Mouse (Mus musculus) limb, embryonic 11.5 days (tissue): ENCODE measurements around the gene Tmem248. TPM values are rescaled to one million over a fixed set of nuclear protein-coding genes. Genes with fewer than 3 reads are reported as not detected.
"Not testable (repeated sequence)": the region's sequence is repeated elsewhere in the genome, so short reads cannot be mapped to it uniquely, and the experiment has no call there.

Experiments
- ATAC-seq: fragments of 200-750 bp; cut with Nextera tagmentation; 2 replicates; pipeline ENCODE4 v1.8.0; 2017; ENCODE audit warnings: low read depth; ENCODE audit not compliant: insufficient number of reproducible peaks, low FRiP score, low TSS enrichment
- DNase-seq: peaks from one replicate; pipeline ENCODE4 v3.0.0-alpha.2; 2015; ENCODE audit warnings: low spot score
- H3K27ac ChIP-seq: fragments of 300-500 bp; sonication (generic); replicated peaks from 2 replicates; pipeline ENCODE4 v1.5.1; 2014; ENCODE audit warnings: low read depth, mild to moderate bottlenecking, low read length
- H3K27me3 ChIP-seq: fragments of 300-500 bp; sonication (generic); 2 replicates; pipeline ENCODE4 v1.6.1; 2014; ENCODE audit warnings: mild to moderate bottlenecking, low read length, mixed read lengths; ENCODE audit not compliant: control insufficient read depth, insufficient read depth
- H3K36me3 ChIP-seq: fragments of 300-500 bp; sonication (generic); 2 replicates; pipeline ENCODE4 v1.6.1; 2014; ENCODE audit warnings: mild to moderate bottlenecking, low read length, moderate library complexity, mixed read lengths; ENCODE audit not compliant: control insufficient read depth, insufficient read depth
- H3K4me1 ChIP-seq: fragments of 300-500 bp; sonication (generic); 2 replicates; pipeline ENCODE4 v1.6.1; 2014; ENCODE audit warnings: low read length, mixed read lengths; ENCODE audit not compliant: control insufficient read depth, insufficient read depth
- H3K4me2 ChIP-seq: fragments of 300-500 bp; sonication (generic); 2 replicates; pipeline ENCODE4 v1.6.1; 2014; ENCODE audit warnings: low read depth, mild to moderate bottlenecking, moderate library complexity; ENCODE audit not compliant: severe bottlenecking
- H3K4me3 ChIP-seq: fragments of 300-500 bp; sonication (generic); 2 replicates; pipeline ENCODE4 v1.5.1; 2014; ENCODE audit warnings: low read depth, low read length
- H3K9ac ChIP-seq: fragments of 300-500 bp; sonication (generic); 2 replicates; pipeline ENCODE4 v1.6.1; 2014; ENCODE audit warnings: mild to moderate bottlenecking, low read length
- H3K9me3 ChIP-seq: fragments of 300-500 bp; sonication (generic); 2 replicates; pipeline ENCODE4 v1.6.1; 2016; ENCODE audit warnings: low read length; ENCODE audit not compliant: control insufficient read depth
- WGBS: fragments of 180-500 bp; shearing (Covaris S2); extraction: QIAGEN DNeasy Blood & Tissue Kit; methylation state at CpG from one replicate; pipeline ENCODE4 v1.1.7; 2014; 5-methylcytosine and 5-hydroxymethylcytosine counted together
- polyA plus RNA-seq: library from polyadenylated mRNA; unstranded; fragments of >200 nt; fragmentation: Nextera tagmentation; extraction: Ambion mirVana; gene quantifications from 2 replicates; pipeline ENCODE4 v1.2.1, GENCODE M21; 2014

The Tmem248 gene
- polyA plus RNA-seq, 1 experiment from 2014 or later: 36.0 TPM

- H3K36me3 ChIP-seq, DNase-seq, ATAC-seq, H3K9me3 ChIP-seq, H3K27me3 ChIP-seq, H3K4me1 ChIP-seq: not testable (repeated sequence)
- Histone ChIP-seq H3K4me3 (peak overlapping the region; percentile 60), H3K9ac (0 out of 2 replicates have a peak overlapping the region, but pooled peaks have one; percentile 17), H3K4me2 (peak overlapping the region; percentile 63), H3K27ac (0 out of 2 replicates have a peak overlapping the region, but pooled peaks have one; percentile 15)
- WGBS: 29% methylated on average over 20 of the region's 20 CpGs
Observed at GRCm38 (mm10) chr5:130255799-130256525, 39.1 kb downstream of the Tmem248 start.

- Histone ChIP-seq H3K9me3 (no peaks in the 10 kb centered on the region), H3K27me3 (no peaks in the 10 kb centered on the region), H3K4me2 (peak overlapping the region; percentile 72), H3K36me3 (peaks cover 2% of the 10 kb centered on the region; the same call in 1 of the 2 replicates), H3K27ac (peak overlapping the region; percentile 15; the same call in 1 of the 2 replicates), H3K9ac (peak overlapping the region; percentile 55), H3K4me1 (no peaks in the 10 kb centered on the region), H3K4me3 (peak overlapping the region; percentile 46)
- WGBS: under 1% methylated on average over 25 of the region's 25 CpGs
- ATAC-seq (peak; percentile 95), DNase-seq (peak; percentile 91)
Observed at GRCm38 (mm10) chr5:130256678-130257271, 39.9 kb downstream of the Tmem248 start.

- H3K27me3 ChIP-seq: no peaks in the 10 kb centered on the region
- no peaks in the 10 kb centered on the region for H3K36me3 ChIP-seq
- H3K4me3 ChIP-seq: peak overlapping the region; percentile 46
- peak; percentile 25 for DNase-seq
- H3K4me2 ChIP-seq: peak overlapping the region; percentile 72
- no peaks in the 10 kb centered on the region for H3K4me1 ChIP-seq
- H3K9ac ChIP-seq: peak overlapping the region; percentile 55
- 11% methylated on average over 8 of the region's 8 CpGs for WGBS
- no peak for ATAC-seq
- peak overlapping the region; percentile 15; the same call in 1 of the 2 replicates for H3K27ac ChIP-seq
- no peaks in the 10 kb centered on the region for H3K9me3 ChIP-seq
Observed at GRCm38 (mm10) chr5:130257303-130257702, 40.4 kb downstream of the Tmem248 start.

- DNase-seq: no peak
- Histone ChIP-seq H3K36me3 (peaks cover 11% of the 10 kb centered on the region; the same call in 1 of the 2 replicates), H3K27ac (no peak overlapping the region), H3K4me1 (no peaks in the 10 kb centered on the region), H3K4me2 (no peak overlapping the region), H3K4me3 (no peak overlapping the region), H3K9ac (no peak overlapping the region), H3K9me3 (no peaks in the 10 kb centered on the region), H3K27me3 (no peaks in the 10 kb centered on the region)
- ATAC-seq: no peak
- 83% methylated on average over 11 of the region's 11 CpGs for WGBS
Observed at GRCm38 (mm10) chr5:130263454-130263853, 46.6 kb downstream of the Tmem248 start.

- H3K4me3 ChIP-seq: no peak overlapping the region
- H3K9me3 ChIP-seq: no peaks in the 10 kb centered on the region
- WGBS: 92% methylated on average over 6 of the region's 6 CpGs
- H3K4me1 ChIP-seq: no peaks in the 10 kb centered on the region
- DNase-seq (no peak), ATAC-seq (no peak)
- no peak overlapping the region for H3K27ac ChIP-seq
- no peak overlapping the region for H3K4me2 ChIP-seq
- no peak overlapping the region for H3K9ac ChIP-seq
- no peaks in the 10 kb centered on the region for H3K27me3 ChIP-seq
- peaks cover 11% of the 10 kb centered on the region; the same call in 1 of the 2 replicates for H3K36me3 ChIP-seq
Observed at GRCm38 (mm10) chr5:130264433-130265005, 47.6 kb downstream of the Tmem248 start.

GRCm38 (mm10) chr5:130266651-130267050 is 49.8 kb downstream of the Tmem248 start:
- WGBS: 89% methylated on average over 7 of the region's 7 CpGs
- H3K4me1 ChIP-seq: no peaks in the 10 kb centered on the region
- H3K27ac ChIP-seq: no peak overlapping the region
- no peak overlapping the region for H3K4me3 ChIP-seq
- H3K4me2 ChIP-seq: no peak overlapping the region
- no peaks in the 10 kb centered on the region for H3K27me3 ChIP-seq
- DNase-seq (peak; percentile 53), ATAC-seq (no peak)
- H3K36me3 ChIP-seq: peaks cover 11% of the 10 kb centered on the region; the same call in 1 of the 2 replicates
- no peaks in the 10 kb centered on the region for H3K9me3 ChIP-seq
- H3K9ac ChIP-seq: no peak overlapping the region

- Histone ChIP-seq H3K27ac (no peak overlapping the region), H3K4me1 (no peaks in the 10 kb centered on the region), H3K9me3 (no peaks in the 10 kb centered on the region), H3K36me3 (peaks cover 11% of the 10 kb centered on the region; the same call in 1 of the 2 replicates), H3K27me3 (no peaks in the 10 kb centered on the region), H3K9ac (no peak overlapping the region), H3K4me2 (no peak overlapping the region), H3K4me3 (no peak overlapping the region)
- no peak for DNase-seq
- WGBS: 100% methylated on average over 1 of the region's 1 CpGs
- ATAC-seq: no peak
Observed at GRCm38 (mm10) chr5:130267316-130267715, 50.4 kb downstream of the Tmem248 start.

- Histone ChIP-seq H3K27ac (no peak overlapping the region), H3K9ac (no peak overlapping the region), H3K4me3 (no peak overlapping the region), H3K27me3 (no peaks in the 10 kb centered on the region), H3K36me3 (peaks cover 11% of the 10 kb centered on the region; the same call in 1 of the 2 replicates), H3K9me3 (no peaks in the 10 kb centered on the region), H3K4me1 (no peaks in the 10 kb centered on the region), H3K4me2 (no peak overlapping the region)
- DNase-seq (no peak), ATAC-seq (no peak)
- 84% methylated on average over 11 of the region's 11 CpGs for WGBS
Observed at GRCm38 (mm10) chr5:130268976-130269375, 52.1 kb downstream of the Tmem248 start.
